Mouse (Mus musculus) neural tube, embryonic 10.5 days (tissue): ENCODE measurements around the gene Iltifb.
"Not testable (repeated sequence)": the region's sequence is repeated elsewhere in the genome, so short reads cannot be mapped to it uniquely, and the experiment has no call there.

ENCODE experiments used
- DNase-seq: peaks from one replicate; pipeline ENCODE4 v3.0.0-alpha.2; 2017; ENCODE audit warnings: low spot score; ENCODE audit errors: extremely low spot score

The Iltifb gene

DNA sequence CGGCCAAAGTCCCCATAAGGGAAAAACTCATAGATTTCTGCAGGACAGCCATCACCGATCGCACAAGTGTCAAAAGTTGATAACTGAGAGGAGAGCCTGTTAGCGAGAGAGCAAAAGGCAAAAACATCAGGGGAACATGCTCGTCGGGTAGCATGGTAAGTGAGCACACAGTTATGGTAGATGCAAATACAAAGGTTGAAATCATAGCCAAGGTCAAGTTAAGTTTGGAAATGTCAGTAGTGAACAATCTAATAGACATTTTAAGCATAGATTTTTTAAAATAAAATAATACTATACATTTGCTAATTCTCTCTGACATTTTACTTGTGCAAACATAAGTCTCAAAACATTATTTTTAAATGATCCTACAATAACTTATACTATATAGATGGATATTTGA lies at the start of gene Iltifb:
Iltifb (minus strand) TSS at position 101 of the 400 bp plus-strand sequence.
- DNase-seq, result no peak

DNA sequence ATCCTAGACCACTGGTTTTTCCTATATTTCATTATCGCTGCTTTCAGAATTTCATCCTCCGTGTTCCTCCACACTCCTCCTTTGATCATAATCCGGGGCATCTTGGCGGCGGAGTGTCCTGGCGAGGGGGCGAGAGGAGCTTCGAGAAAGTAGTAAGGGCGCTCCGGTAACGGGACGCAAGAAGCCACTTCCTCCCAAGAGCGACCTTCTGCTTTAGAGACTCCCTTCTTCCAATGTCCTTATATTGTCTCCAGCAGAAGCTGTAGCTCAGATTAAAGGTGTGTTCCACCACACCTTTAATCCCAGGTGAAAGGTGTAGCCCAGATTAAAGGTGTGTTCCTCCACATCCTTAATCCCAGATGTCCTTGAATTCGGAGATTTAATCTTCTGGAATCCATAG lies 48.3 kb upstream of the Iltifb start, which contains the start of gene Gm9046:
Gm9046 (minus strand) TSS at position 101 of the 400 bp plus-strand sequence.
- DNase-seq, result not testable (repeated sequence)

GRCm38 (mm10) chr10:118337731-118338130 lies 42.9 kb upstream of the Iltifb start, which contains the start of gene Gm9045:
Gm9045 (minus strand) TSS chr10:118337831.
- not testable (repeated sequence) for DNase-seq

- not testable (repeated sequence) for DNase-seq
Measured at GRCm38 (mm10) chr10:118332308-118332707, 37.5 kb upstream of the Iltifb start, which contains the start of gene Gm9044. Gm9044 (minus strand) TSS chr10:118332408.

DNA sequence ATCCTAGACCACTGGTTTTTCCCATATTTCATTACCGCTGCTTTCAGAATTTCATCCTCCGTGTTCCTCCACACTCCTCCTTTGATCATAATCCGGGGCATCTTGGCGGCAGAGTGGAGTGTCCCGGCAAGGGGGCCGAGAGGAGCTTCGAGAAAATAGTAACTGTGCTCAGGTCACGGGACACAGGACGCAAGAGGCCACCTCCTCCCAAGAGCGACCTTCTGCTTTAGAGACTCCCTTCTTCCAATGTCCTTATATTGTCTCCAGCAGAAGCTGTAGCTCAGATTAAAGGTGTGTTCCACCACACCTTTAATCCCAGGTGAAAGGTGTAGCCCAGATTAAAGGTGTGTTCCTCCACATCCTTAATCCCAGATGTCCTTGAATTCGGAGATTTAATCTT lies 32.0 kb upstream of the Iltifb start, which contains the start of gene Gm9040:
Gm9040 (minus strand) TSS at position 101 of the 400 bp plus-strand sequence.
- DNase-seq, result not testable (repeated sequence)

- no peak for DNase-seq
Measured at GRCm38 (mm10) chr10:118319024-118319423, 24.2 kb upstream of the Iltifb start.

DNA sequence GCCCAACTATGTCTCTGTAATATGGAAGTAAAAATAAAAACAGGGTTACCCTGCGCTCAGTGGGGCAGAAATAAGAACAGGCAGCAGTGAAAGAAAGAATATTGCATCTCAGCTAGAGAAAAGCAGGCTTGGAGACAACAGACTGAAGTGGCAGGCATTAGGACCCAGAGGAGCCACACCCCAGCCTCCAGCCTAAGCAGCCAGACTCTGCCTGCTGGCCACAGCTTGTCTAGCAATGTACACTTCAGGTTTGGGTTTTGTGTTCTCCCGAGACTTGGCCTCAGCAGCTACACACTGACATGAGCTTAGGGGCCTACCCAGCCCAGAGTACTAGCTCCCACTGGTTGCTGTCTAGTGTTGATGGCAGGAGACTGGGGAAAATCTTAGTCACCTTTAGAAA lies 7.3 kb upstream of the Iltifb start:
- not testable (repeated sequence) for DNase-seq

DNA sequence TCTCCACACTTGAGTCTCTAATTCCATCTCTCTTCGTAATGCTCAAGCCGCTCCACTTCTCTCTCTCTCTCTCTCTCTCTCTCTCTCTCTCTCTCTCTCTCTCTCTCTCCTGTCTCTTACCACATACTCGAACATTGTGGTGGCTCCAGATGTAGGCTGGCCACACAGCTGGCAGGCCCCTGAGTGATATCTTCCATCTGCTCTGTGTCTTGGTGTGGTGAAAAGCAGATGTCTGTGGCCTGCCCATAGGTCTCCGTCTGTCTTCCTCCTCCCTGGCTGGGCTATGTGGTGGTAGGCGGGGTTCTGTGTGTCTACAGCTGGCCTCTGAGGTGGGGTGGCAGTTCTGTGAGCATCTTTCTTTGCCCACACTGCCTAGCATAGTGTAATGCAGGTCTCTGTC lies 11.8 kb downstream of the Iltifb start:
- DNase-seq, result not testable (repeated sequence)

GRCm38 (mm10) chr10:118282565-118282964 lies 12.3 kb downstream of the Iltifb start:
- DNase-seq, result not testable (repeated sequence)

DNA sequence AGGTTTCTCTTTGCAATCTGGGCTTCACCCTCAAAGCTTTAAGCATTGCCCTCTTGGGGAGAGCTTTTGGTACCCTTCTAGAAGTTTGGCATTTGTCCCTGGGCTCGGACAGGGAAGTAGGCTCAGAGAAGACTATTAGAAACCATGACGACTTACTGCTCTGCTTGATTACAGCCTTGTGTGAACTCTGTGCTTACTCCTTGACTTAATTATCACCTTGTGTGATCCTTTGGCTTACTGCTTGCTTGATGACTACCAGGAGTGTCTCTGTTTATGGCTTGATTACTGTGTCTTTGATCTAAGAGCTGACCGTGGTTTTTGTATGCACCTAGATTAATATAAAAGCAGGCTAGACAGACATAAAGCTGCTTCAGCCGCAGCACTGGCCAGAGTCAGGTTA lies 16.8 kb downstream of the Iltifb start:
- not testable (repeated sequence) for DNase-seq

GRCm38 (mm10) chr10:118271416-118271815 lies 23.4 kb downstream of the Iltifb start:
- not testable (repeated sequence) for DNase-seq

DNA sequence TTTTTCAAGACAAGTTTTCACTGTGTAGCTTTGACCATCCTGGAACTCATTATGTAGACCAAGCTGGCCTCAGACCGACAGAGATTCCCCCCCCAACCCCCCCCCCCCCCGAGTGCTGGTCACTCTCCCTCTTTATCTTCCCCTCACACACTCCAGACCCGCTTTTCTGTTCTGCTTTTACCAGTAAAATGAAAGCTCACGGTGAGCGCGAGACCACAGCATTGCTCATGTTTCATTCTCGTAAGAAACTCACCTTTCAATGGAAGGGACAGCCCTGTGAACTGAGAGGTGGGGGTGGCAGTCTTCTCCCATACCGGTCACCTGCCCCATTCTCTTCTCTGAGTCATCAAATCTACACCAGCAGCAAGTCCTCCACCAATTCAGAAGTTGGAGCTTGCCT lies 26.0 kb downstream of the Iltifb start:
- not testable (repeated sequence) for DNase-seq

DNA sequence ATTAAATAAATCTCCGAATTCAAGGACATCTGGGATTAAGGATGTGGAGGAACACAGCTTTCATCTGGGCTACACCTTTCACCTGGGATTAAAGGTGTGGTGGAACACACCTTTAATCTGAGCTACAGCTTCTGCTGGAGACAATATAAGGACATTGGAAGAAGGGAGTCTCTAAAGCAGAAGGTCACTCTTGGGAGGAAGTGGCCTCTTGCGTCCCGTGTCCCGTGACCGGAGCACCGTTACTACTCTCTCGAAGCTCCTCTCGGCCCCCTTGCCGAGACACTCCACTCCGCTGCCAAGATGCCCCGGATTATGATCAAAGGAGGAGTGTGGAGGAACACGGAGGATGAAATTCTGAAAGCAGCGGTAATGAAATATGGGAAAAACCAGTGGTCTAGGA lies 36.5 kb downstream of the Iltifb start, which contains the start of gene Gm32802:
Gm32802 (plus strand) TSS at position 301 of the 400 bp plus-strand sequence.
- DNase-seq, result not testable (repeated sequence)

DNA sequence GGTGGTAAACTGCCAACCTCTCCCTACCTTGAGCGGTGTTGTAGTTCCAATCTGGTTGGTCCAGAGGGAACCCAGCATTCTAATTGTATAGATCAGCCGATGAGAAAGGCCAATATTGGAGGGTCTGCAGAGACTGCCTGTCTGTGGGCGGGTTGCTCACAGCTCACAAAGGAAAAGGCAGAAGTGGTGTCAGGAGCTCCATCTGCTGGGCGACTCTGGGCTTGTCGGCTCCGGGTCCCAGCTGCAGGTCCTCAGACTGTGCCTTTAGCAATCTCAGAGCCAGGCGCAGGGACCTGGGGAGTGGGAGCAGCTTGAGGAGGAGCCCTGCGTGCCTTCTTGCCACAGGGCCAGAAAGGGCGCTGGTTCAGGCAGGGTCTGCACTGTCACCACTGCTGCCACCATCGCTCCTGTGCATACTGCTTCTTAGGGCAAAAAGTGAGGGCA lies 44.0 kb downstream of the Iltifb start:
- DNase-seq, result peak; percentile 77

DNA sequence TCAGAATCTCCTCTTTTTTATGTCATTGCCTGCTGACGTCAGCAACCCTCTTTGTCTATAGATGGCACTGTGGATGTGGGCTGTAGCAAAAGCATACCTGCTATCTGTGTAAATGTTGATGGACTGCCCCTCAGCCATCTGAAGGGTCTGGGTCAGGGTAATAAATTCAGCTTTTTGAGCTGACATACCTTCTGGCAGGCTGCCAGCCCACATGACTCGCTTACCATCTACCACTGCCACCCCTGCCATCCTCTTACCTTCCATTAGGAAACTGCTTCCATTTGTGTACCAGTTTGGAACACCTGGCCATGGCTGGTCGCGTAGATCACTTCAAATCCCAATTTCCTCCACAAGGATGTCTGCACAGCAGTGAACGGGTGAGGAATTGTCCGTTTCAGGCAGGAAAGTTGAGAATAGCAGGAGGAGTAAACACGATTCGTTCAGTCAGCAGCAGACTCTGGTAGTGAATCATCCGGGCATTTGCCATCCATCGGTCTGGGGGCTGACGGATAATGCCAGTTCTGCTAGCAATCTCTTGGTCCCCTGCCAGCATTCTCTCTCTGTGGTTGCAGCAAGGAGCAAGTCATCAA lies 45.7 kb downstream of the Iltifb start:
- not testable (repeated sequence) for DNase-seq

GRCm38 (mm10) chr10:118240680-118241079 lies 54.2 kb downstream of the Iltifb start, which contains the start of gene Gm32717:
Gm32717 (minus strand) TSS chr10:118240780.
- DNase-seq, result not testable (repeated sequence)
